Mouse (Mus musculus) midbrain, postnatal 0 days (tissue): ENCODE data around the gene Vmn2r81. TPM values are rescaled to one million over a fixed set of nuclear protein-coding genes. Genes with fewer than 3 reads are reported as not detected.
"Not testable (repeated sequence)": the region's sequence is repeated elsewhere in the genome, so short reads cannot be mapped to it uniquely, and the experiment has no call there.

ENCODE experiments used
- ATAC-seq: fragments of 200-750 bp; cut with Nextera tagmentation; 2 replicates; pipeline ENCODE4 v1.8.0; 2017; ENCODE audit warnings: moderate number of reproducible peaks, mild to moderate bottlenecking, moderate TSS enrichment, moderate library complexity; ENCODE audit not compliant: low FRiP score
- DNase-seq: peaks from one replicate; pipeline ENCODE4 v3.0.0-alpha.2; 2015; ENCODE audit warnings: low spot score
- H3K27ac ChIP-seq: fragments of 300-500 bp; sonication (generic); 2 replicates; pipeline ENCODE4 v1.5.1; 2014; ENCODE audit warnings: low read depth, mild to moderate bottlenecking, low read length, mixed read lengths
- H3K27me3 ChIP-seq: fragments of 300-500 bp; sonication (generic); 2 replicates; pipeline ENCODE4 v1.6.1; 2014; ENCODE audit warnings: low read length, control low read depth, mixed read lengths; ENCODE audit not compliant: insufficient read depth
- H3K36me3 ChIP-seq: fragments of 300-500 bp; sonication (generic); 2 replicates; pipeline ENCODE4 v1.6.1; 2014; ENCODE audit warnings: low read length, control low read depth, mixed read lengths; ENCODE audit not compliant: insufficient read depth
- H3K4me1 ChIP-seq: fragments of 300-500 bp; sonication (generic); 2 replicates; pipeline ENCODE4 v1.6.1; 2014; ENCODE audit warnings: mild to moderate bottlenecking, control low read depth, antibody characterized with exemption, low read length, mixed read lengths; ENCODE audit not compliant: insufficient read depth
- H3K4me2 ChIP-seq: fragments of 300-500 bp; sonication (generic); 2 replicates; pipeline ENCODE4 v1.6.1; 2014; ENCODE audit warnings: low read depth, mild to moderate bottlenecking, low read length, mixed read lengths; ENCODE audit not compliant: poor library complexity, severe bottlenecking
- H3K4me3 ChIP-seq: fragments of 300-500 bp; sonication (generic); 2 replicates; pipeline ENCODE4 v1.5.1; 2014; ENCODE audit warnings: low read depth, mild to moderate bottlenecking, low read length, moderate library complexity
- H3K9ac ChIP-seq: fragments of 300-500 bp; sonication (generic); replicated peaks from 2 replicates; pipeline ENCODE4 v1.6.1; 2014; ENCODE audit warnings: mild to moderate bottlenecking, low read length, moderate library complexity, mixed read lengths; ENCODE audit not compliant: poor library complexity, severe bottlenecking
- H3K9me3 ChIP-seq: fragments of 300-500 bp; sonication (generic); 2 replicates; pipeline ENCODE4 v1.6.1; 2016; ENCODE audit warnings: low read length, control low read depth
- CTCF ChIP-seq: IDR thresholded peaks from 2 replicates; pipeline ENCODE4 v1.5.1; 2016; ENCODE audit warnings: antibody characterized with exemption, mild to moderate bottlenecking
- WGBS: fragments of 180-500 bp; shearing (Covaris S2); extraction: QIAGEN DNeasy Blood & Tissue Kit; methylation state at CpG from one replicate; pipeline ENCODE4 v1.1.7; 2014; 5-methylcytosine and 5-hydroxymethylcytosine counted together
- polyA plus RNA-seq: library from polyadenylated mRNA; unstranded; fragments of >200 nt; fragmentation: Nextera tagmentation; extraction: Ambion mirVana; gene quantifications from 2 replicates; pipeline ENCODE4 v1.2.1, GENCODE M21; 2015
- total RNA-seq: library from RNA; depleted of rRNA; stranded (reverse); fragments of >200 nt; gene quantifications from 2 replicates; pipeline ENCODE4 v1.2.3, GENCODE M21; 2014; rRNA removed

Vmn2r81 gene
- not detected in 2 replicates for total RNA-seq
- polyA plus RNA-seq: not detected in 2 replicates

GRCm38 (mm10) chr10:79247392-79247791 is at the start of gene Vmn2r81:
TSS of gene Vmn2r81 (plus strand) at chr10:79247692.
- not testable (repeated sequence) for DNase-seq, H3K9ac ChIP-seq, H3K4me2 ChIP-seq, H3K4me3 ChIP-seq, H3K27me3 ChIP-seq, ATAC-seq, H3K9me3 ChIP-seq, H3K36me3 ChIP-seq, H3K27ac ChIP-seq, H3K4me1 ChIP-seq
- 77% methylated on average over 3 of the region's 3 CpGs for WGBS

- 89% methylated on average over 1 of the region's 1 CpGs for WGBS
These were observed 47.5 kb upstream of the Vmn2r81 start for GRCm38 (mm10) chr10:79199973-79200372.

GRCm38 (mm10) chr10:79220432-79220831 is 27.1 kb upstream of the Vmn2r81 start:
- TF ChIP-seq CTCF: no peak
- Histone ChIP-seq H3K4me3 (no peak overlapping the region), H3K27me3 (no peaks in the 10 kb centered on the region), H3K9me3 (no peaks in the 10 kb centered on the region), H3K4me2 (no peak overlapping the region), H3K9ac (no peak overlapping the region), H3K27ac (no peak overlapping the region), H3K4me1 (no peaks in the 10 kb centered on the region), H3K36me3 (no peaks in the 10 kb centered on the region)
- no peak for ATAC-seq
- DNase-seq: no peak

More at GRCm38 (mm10) chr10:79199973-79200372, 47.5 kb upstream of the Vmn2r81 start:
- not testable (repeated sequence) for DNase-seq, H3K4me1 ChIP-seq, H3K9ac ChIP-seq, ATAC-seq, H3K4me3 ChIP-seq, H3K27me3 ChIP-seq, H3K9me3 ChIP-seq, H3K36me3 ChIP-seq, H3K27ac ChIP-seq, H3K4me2 ChIP-seq

- DNase-seq: no peak
- H3K4me1 ChIP-seq: no peaks in the 10 kb centered on the region
These were observed 25.9 kb upstream of the Vmn2r81 start for GRCm38 (mm10) chr10:79221606-79222005.

GRCm38 (mm10) chr10:79222214-79222613 is 25.3 kb upstream of the Vmn2r81 start:
- ATAC-seq (no peak), DNase-seq (no peak)
- H3K9me3 ChIP-seq: no peaks in the 10 kb centered on the region
- no peak overlapping the region for H3K4me3 ChIP-seq
- no peak overlapping the region for H3K9ac ChIP-seq
- no peaks in the 10 kb centered on the region for H3K36me3 ChIP-seq
- H3K4me2 ChIP-seq: no peak overlapping the region
- H3K4me1 ChIP-seq: no peaks in the 10 kb centered on the region
- H3K27ac ChIP-seq: no peak overlapping the region
- WGBS: 46% methylated on average over 7 of the region's 7 CpGs
- no peaks in the 10 kb centered on the region for H3K27me3 ChIP-seq
- TF ChIP-seq CTCF: no peak

More at GRCm38 (mm10) chr10:79221606-79222005, 25.9 kb upstream of the Vmn2r81 start:
- ATAC-seq: no peak
- Histone ChIP-seq H3K9me3 (no peaks in the 10 kb centered on the region), H3K27me3 (no peaks in the 10 kb centered on the region), H3K9ac (no peak overlapping the region), H3K27ac (no peak overlapping the region), H3K36me3 (no peaks in the 10 kb centered on the region), H3K4me3 (no peak overlapping the region), H3K4me2 (no peak overlapping the region)
- no peak for TF ChIP-seq CTCF

- H3K4me1 ChIP-seq, ATAC-seq, H3K27me3 ChIP-seq, H3K27ac ChIP-seq, H3K36me3 ChIP-seq, H3K9ac ChIP-seq, H3K9me3 ChIP-seq: not testable (repeated sequence)
- Histone ChIP-seq H3K4me2 (peak overlapping the region; percentile 30; the same call in 1 of the 2 replicates), H3K4me3 (peak overlapping the region; percentile 27)
- peak; percentile 64 for TF ChIP-seq CTCF
- WGBS: 2% methylated on average over 16 of the region's 16 CpGs
- DNase-seq: peak; percentile 36
These were observed 74.7 kb downstream of the Vmn2r81 start for GRCm38 (mm10) chr10:79322033-79322736.
